Mouse (Mus musculus): ENCODE results near the gene Gm21996.
"Not testable (repeated sequence)": the region's sequence is repeated elsewhere in the genome, so short reads cannot be mapped to it uniquely, and the experiment has no call there.

Gene Gm21996

DNA sequence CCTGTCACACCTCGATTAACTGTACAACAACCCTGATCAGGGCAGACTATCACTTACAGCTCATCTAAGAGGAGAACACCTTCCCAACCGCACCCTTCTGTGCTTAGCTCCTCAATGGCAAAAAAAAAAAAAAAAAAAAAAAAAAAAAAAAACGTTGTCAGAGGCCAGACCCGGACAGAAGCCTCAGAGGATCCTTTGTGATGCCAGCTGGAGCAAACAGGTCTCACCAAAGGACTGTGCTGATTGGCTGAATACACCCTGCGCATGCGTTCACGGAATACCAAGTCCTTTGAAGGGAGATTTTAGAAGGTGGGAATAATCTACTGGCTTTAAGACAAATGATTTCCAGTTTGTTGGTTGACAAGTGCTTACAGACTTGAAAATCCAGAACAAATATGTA lies at the start of gene Gm21996:
TSS of gene Gm21996 (minus strand) at position 101 of the 400 bp plus-strand sequence.
- not testable (repeated sequence) for DNase-seq

Measured in lung, postnatal 14 days (tissue).